Mouse (Mus musculus) heart, adult 2 months (tissue): ENCODE results near the gene Rimbp3.

Source experiments
- CTCF ChIP-seq: fragments of 200-600 bp; IDR thresholded peaks from 2 replicates; pipeline ENCODE4 v1.8.1; 2022; ENCODE audit warnings: antibody characterized with exemption, mild to moderate bottlenecking, moderate library complexity
- POLR2A ChIP-seq: fragments of 200-500 bp; IDR thresholded peaks from 2 replicates; pipeline ENCODE4 v1.6.1; 2011; ENCODE audit warnings: mild to moderate bottlenecking, low read depth, low read length, control low read depth; ENCODE audit not compliant: insufficient read depth

DNA sequence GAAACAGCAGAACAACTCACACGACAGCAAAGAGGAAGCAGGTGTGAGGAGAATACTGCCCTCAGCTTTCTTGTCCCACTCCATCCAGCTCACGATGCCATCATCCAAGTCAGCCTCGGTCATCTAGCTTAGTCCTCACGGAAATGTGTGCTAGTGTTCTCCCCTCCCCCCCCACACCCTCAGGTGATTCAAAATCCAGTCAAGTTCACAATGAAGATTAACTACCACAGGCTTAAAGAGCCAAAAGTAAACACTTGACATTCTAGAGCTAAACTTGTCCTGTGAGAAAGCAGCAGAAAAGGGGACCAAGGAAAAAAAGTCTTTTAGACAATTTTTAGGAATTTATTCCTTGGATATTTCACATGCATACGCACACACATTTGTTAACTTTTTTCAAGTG, 40.4 kb upstream of the Rimbp3 start:
- TF ChIP-seq POLR2A, result no peak
- no peak for TF ChIP-seq CTCF
